Mouse (Mus musculus) heart, postnatal 10 days (tissue): ENCODE data around the gene Serpinb6a. TPM values are rescaled to one million over a fixed set of nuclear protein-coding genes. Genes with fewer than 3 reads are reported as not detected.
A peak's percentile ranks its signal among the peaks of the same experiment; 100 is the strongest.

ENCODE experiments used
- DNase-seq, 2 experiments: peaks; one replicate each; pipeline ENCODE4 v3.0.0; 2021
- intact Hi-C: fragments of 180-260 bp; cut with DNase I; formaldehyde crosslinking; loops from one replicate; pipeline ENCODE4 v1.15.1; 2025
- total RNA-seq, 2 experiments: library from RNA; stranded (reverse); gene quantifications; 2 replicates each; pipeline ENCODE4 v1.2.3; 2021

Serpinb6a gene
- total RNA-seq, 2 experiments from 2014 or later = 113 TPM

GRCm38 (mm10) chr13:33930912-33931311 is 71.7 kb downstream of the Serpinb6a start:
- DNase-seq = peak; percentile 81 to 82
- intact Hi-C loops = no loop called here

- intact Hi-C loops = no loop called here
- DNase-seq = no peak
These were observed 72.3 kb downstream of the Serpinb6a start for GRCm38 (mm10) chr13:33930281-33930680.

GRCm38 (mm10) chr13:33921699-33922098 is 80.9 kb downstream of the Serpinb6a start:
- intact Hi-C loops = no loop called here
- no peak for DNase-seq

GRCm38 (mm10) chr13:33921041-33921440 is 81.6 kb downstream of the Serpinb6a start:
- no peak for DNase-seq
- intact Hi-C loops = no loop called here

GRCm38 (mm10) chr13:33906821-33907220 is 95.8 kb downstream of the Serpinb6a start:
- no peak for DNase-seq
- intact Hi-C loops = no loop called here

GRCm38 (mm10) chr13:33905176-33905954 is 97.2 kb downstream of the Serpinb6a start, which contains the start of gene Serpinb6c:
Gene Serpinb6c, minus strand, starts transcription at chr13:33905708.
- no peak for DNase-seq
- intact Hi-C loops = no loop called here

- intact Hi-C loops = no loop called here
- no peak for DNase-seq
These were observed 99.3 kb downstream of the Serpinb6a start for GRCm38 (mm10) chr13:33903290-33903689.

GRCm38 (mm10) chr13:33894207-33894606 is 108.4 kb downstream of the Serpinb6a start:
- intact Hi-C loops = loop anchor here (5.0 kb wide), 1 partner anchor 992 kb away; no protein-coding TSS in a partner anchor

More at GRCm38 (mm10) chr13:33894207-33894606, 108.4 kb downstream of the Serpinb6a start:
- DNase-seq = peak in 1 of 2 experiments; percentile 25

Other genes starting within 250 kb of the Serpinb6a start
- not detected for gene Serpinb6e, start 159.4 kb downstream of the Serpinb6a start, total RNA-seq
- gene Serpinb6c, start 97.1 kb downstream of the Serpinb6a start, total RNA-seq = under 1 TPM in 1 of 2 experiments, not detected in 1; 0.19 TPM
- 10 to 100 TPM; 24.2 to 26.3 TPM for gene Nqo2, start 38.1 kb downstream of the Serpinb6a start, total RNA-seq
- gene Ripk1, start 431 bp downstream of the Serpinb6a start, total RNA-seq = 10 to 100 TPM; 12.9 to 13.5 TPM
- gene Bphl, start 34.8 kb upstream of the Serpinb6a start, total RNA-seq = 10 to 100 TPM; 30.4 to 33.8 TPM
- gene Tubb2a, start 75.2 kb upstream of the Serpinb6a start, total RNA-seq = 100 to 1,000 TPM; 114 to 117 TPM
- 10 to 100 TPM; 22.7 to 27.2 TPM for gene Tubb2b, start 127.7 kb upstream of the Serpinb6a start, total RNA-seq
- gene Psmg4, start 160.2 kb upstream of the Serpinb6a start, total RNA-seq = 10 to 100 TPM; 34.0 to 39.0 TPM